Mouse (Mus musculus) lung, embryonic 15.5 days (tissue): ENCODE results near the gene Gm49380. TPM values are rescaled to one million over a fixed set of nuclear protein-coding genes. Genes with fewer than 3 reads are reported as not detected.

ENCODE experiments used
- ATAC-seq: fragments of 200-750 bp; cut with Nextera tagmentation; 2 replicates; pipeline ENCODE4 v1.8.0; 2017; ENCODE audit warnings: moderate number of reproducible peaks, borderline replicate concordance; ENCODE audit not compliant: low FRiP score, low TSS enrichment; ENCODE audit errors: extremely low read depth
- H3K27ac ChIP-seq: fragments of 300-500 bp; sonication (generic); 2 replicates; pipeline ENCODE4 v1.5.1; 2015; ENCODE audit warnings: moderate library complexity, mild to moderate bottlenecking, inconsistent platforms
- H3K27me3 ChIP-seq: fragments of 300-500 bp; sonication (generic); 2 replicates; pipeline ENCODE4 v1.6.1; 2015; ENCODE audit warnings: inconsistent platforms
- H3K36me3 ChIP-seq: fragments of 300-500 bp; sonication (generic); 2 replicates; pipeline ENCODE4 v1.6.1; 2015; ENCODE audit warnings: inconsistent platforms
- H3K4me1 ChIP-seq: fragments of 300-500 bp; sonication (generic); 2 replicates; pipeline ENCODE4 v1.6.1; 2015; ENCODE audit warnings: inconsistent platforms
- H3K4me2 ChIP-seq: fragments of 300-500 bp; sonication (generic); 2 replicates; pipeline ENCODE4 v1.6.1; 2015; ENCODE audit warnings: inconsistent platforms, mild to moderate bottlenecking, moderate library complexity
- H3K4me3 ChIP-seq: fragments of 300-500 bp; sonication (generic); 2 replicates; pipeline ENCODE4 v1.5.1; 2015; ENCODE audit warnings: mild to moderate bottlenecking, inconsistent platforms
- H3K9ac ChIP-seq: fragments of 300-500 bp; sonication (generic); 2 replicates; pipeline ENCODE4 v1.6.1; 2015; ENCODE audit warnings: inconsistent platforms
- H3K9me3 ChIP-seq: fragments of 300-500 bp; sonication (generic); 2 replicates; pipeline ENCODE4 v1.6.1; 2016; ENCODE audit warnings: inconsistent platforms
- WGBS: fragments of 180-500 bp; shearing (Covaris S2); methylation state at CpG from one replicate; pipeline ENCODE4 v1.1.7; 2015; 5-methylcytosine and 5-hydroxymethylcytosine counted together
- polyA plus RNA-seq: library from polyadenylated mRNA; unstranded; fragments of >200 nt; fragmentation: Nextera tagmentation; extraction: Ambion mirVana; gene quantifications from 2 replicates; pipeline ENCODE4 v1.2.1, GENCODE M21; 2015

The Gm49380 gene
- polyA plus RNA-seq, 1 experiment from 2014 or later: 0.17 TPM

- Histone ChIP-seq H3K4me1 (peaks cover 10% of the 10 kb centered on the region), H3K9ac (no peak overlapping the region), H3K4me3 (no peak overlapping the region), H3K27ac (no peak overlapping the region), H3K36me3 (no peaks in the 10 kb centered on the region), H3K9me3 (no peaks in the 10 kb centered on the region), H3K4me2 (no peak overlapping the region), H3K27me3 (peaks cover 46% of the 10 kb centered on the region)
- ATAC-seq: no peak
- 72% methylated on average over 7 of the region's 7 CpGs for WGBS
These were observed 71.5 kb downstream of the Gm49380 start for GRCm38 (mm10) chr9:44041511-44042395.

GRCm38 (mm10) chr9:44037106-44037505 lies 76.2 kb downstream of the Gm49380 start:
- H3K9ac ChIP-seq: no peak overlapping the region
- no peak overlapping the region for H3K27ac ChIP-seq
- peaks cover 10% of the 10 kb centered on the region; the same call in 1 of the 2 replicates for H3K27me3 ChIP-seq
- WGBS: 86% methylated on average over 5 of the region's 5 CpGs
- H3K36me3 ChIP-seq: no peaks in the 10 kb centered on the region
- no peaks in the 10 kb centered on the region for H3K9me3 ChIP-seq
- no peaks in the 10 kb centered on the region for H3K4me1 ChIP-seq
- H3K4me3 ChIP-seq: no peak overlapping the region
- no peak for ATAC-seq
- no peak overlapping the region for H3K4me2 ChIP-seq

GRCm38 (mm10) chr9:44033957-44034727 lies 79.2 kb downstream of the Gm49380 start:
- no peak for ATAC-seq
- Histone ChIP-seq H3K4me3 (no peak overlapping the region), H3K4me1 (no peaks in the 10 kb centered on the region), H3K36me3 (no peaks in the 10 kb centered on the region), H3K9me3 (no peaks in the 10 kb centered on the region), H3K27me3 (no peaks in the 10 kb centered on the region), H3K4me2 (no peak overlapping the region), H3K27ac (no peak overlapping the region), H3K9ac (no peak overlapping the region)
- 58% methylated on average over 13 of the region's 13 CpGs for WGBS

GRCm38 (mm10) chr9:44033317-44033716 lies 80.0 kb downstream of the Gm49380 start:
- Histone ChIP-seq H3K4me3 (no peak overlapping the region), H3K4me1 (no peaks in the 10 kb centered on the region), H3K27me3 (no peaks in the 10 kb centered on the region), H3K9me3 (no peaks in the 10 kb centered on the region), H3K4me2 (no peak overlapping the region), H3K9ac (no peak overlapping the region), H3K27ac (no peak overlapping the region), H3K36me3 (no peaks in the 10 kb centered on the region)
- WGBS: 84% methylated on average over 5 of the region's 5 CpGs
- no peak for ATAC-seq

GRCm38 (mm10) chr9:44031946-44032345 lies 81.4 kb downstream of the Gm49380 start:
- no peaks in the 10 kb centered on the region for H3K4me1 ChIP-seq
- H3K4me3 ChIP-seq: no peak overlapping the region
- no peaks in the 10 kb centered on the region for H3K9me3 ChIP-seq
- no peak overlapping the region for H3K9ac ChIP-seq
- H3K27me3 ChIP-seq: no peaks in the 10 kb centered on the region
- WGBS: 59% methylated on average over 4 of the region's 4 CpGs
- no peak overlapping the region for H3K4me2 ChIP-seq
- H3K36me3 ChIP-seq: no peaks in the 10 kb centered on the region
- H3K27ac ChIP-seq: no peak overlapping the region
- no peak for ATAC-seq

GRCm38 (mm10) chr9:44031079-44031478 lies 82.2 kb downstream of the Gm49380 start:
- Histone ChIP-seq H3K4me3 (no peak overlapping the region), H3K9me3 (no peaks in the 10 kb centered on the region), H3K4me1 (no peaks in the 10 kb centered on the region), H3K4me2 (no peak overlapping the region), H3K9ac (no peak overlapping the region), H3K36me3 (no peaks in the 10 kb centered on the region), H3K27me3 (no peaks in the 10 kb centered on the region), H3K27ac (no peak overlapping the region)
- 74% methylated on average over 5 of the region's 5 CpGs for WGBS
- ATAC-seq: no peak

- Histone ChIP-seq H3K4me1 (no peaks in the 10 kb centered on the region), H3K36me3 (no peaks in the 10 kb centered on the region), H3K27ac (no peak overlapping the region), H3K9me3 (no peaks in the 10 kb centered on the region), H3K4me3 (no peak overlapping the region), H3K27me3 (no peaks in the 10 kb centered on the region), H3K4me2 (no peak overlapping the region), H3K9ac (no peak overlapping the region)
- 82% methylated on average over 4 of the region's 4 CpGs for WGBS
- ATAC-seq: no peak
These were observed 82.7 kb downstream of the Gm49380 start for GRCm38 (mm10) chr9:44030646-44031045.

- Histone ChIP-seq H3K4me3 (no peak overlapping the region), H3K36me3 (no peaks in the 10 kb centered on the region), H3K27me3 (no peaks in the 10 kb centered on the region), H3K9ac (no peak overlapping the region), H3K4me2 (no peak overlapping the region), H3K9me3 (no peaks in the 10 kb centered on the region), H3K4me1 (no peaks in the 10 kb centered on the region), H3K27ac (no peak overlapping the region)
- WGBS: 43% methylated on average over 5 of the region's 5 CpGs
- no peak for ATAC-seq
These were observed 83.6 kb downstream of the Gm49380 start for GRCm38 (mm10) chr9:44029580-44030236.

GRCm38 (mm10) chr9:44024096-44024495 lies 89.2 kb downstream of the Gm49380 start:
- Histone ChIP-seq H3K4me2 (no peak overlapping the region), H3K9me3 (no peaks in the 10 kb centered on the region), H3K9ac (no peak overlapping the region), H3K4me1 (no peaks in the 10 kb centered on the region), H3K4me3 (no peak overlapping the region), H3K36me3 (no peaks in the 10 kb centered on the region), H3K27ac (no peak overlapping the region), H3K27me3 (no peaks in the 10 kb centered on the region)
- no peak for ATAC-seq
- 57% methylated on average over 3 of the region's 3 CpGs for WGBS

GRCm38 (mm10) chr9:44022100-44022847 lies 91.0 kb downstream of the Gm49380 start:
- no peak overlapping the region for H3K27ac ChIP-seq
- no peaks in the 10 kb centered on the region for H3K27me3 ChIP-seq
- no peaks in the 10 kb centered on the region for H3K36me3 ChIP-seq
- no peaks in the 10 kb centered on the region for H3K9me3 ChIP-seq
- WGBS: 60% methylated on average over 8 of the region's 8 CpGs
- no peak overlapping the region for H3K4me3 ChIP-seq
- H3K4me1 ChIP-seq: no peaks in the 10 kb centered on the region
- no peak overlapping the region for H3K9ac ChIP-seq
- H3K4me2 ChIP-seq: no peak overlapping the region
- no peak for ATAC-seq

- no peak for ATAC-seq
These were observed 93.3 kb downstream of the Gm49380 start for GRCm38 (mm10) chr9:44020001-44020400.

More at GRCm38 (mm10) chr9:44020001-44020400, 93.3 kb downstream of the Gm49380 start:
- H3K4me2 ChIP-seq: no peak overlapping the region
- no peaks in the 10 kb centered on the region for H3K36me3 ChIP-seq
- no peak overlapping the region for H3K4me3 ChIP-seq
- no peaks in the 10 kb centered on the region for H3K27me3 ChIP-seq
- WGBS: 71% methylated on average over 7 of the region's 7 CpGs
- H3K27ac ChIP-seq: no peak overlapping the region
- H3K9me3 ChIP-seq: no peaks in the 10 kb centered on the region
- H3K9ac ChIP-seq: no peak overlapping the region
- H3K4me1 ChIP-seq: no peaks in the 10 kb centered on the region
